Mouse (Mus musculus) forebrain, embryonic 14.5 days (tissue): Measurements from ENCODE around the gene Ndufaf1. TPM values are rescaled to one million over a fixed set of nuclear protein-coding genes. Genes with fewer than 3 reads are reported as not detected.
A peak's percentile ranks its signal among the peaks of the same experiment; 100 is the strongest.
"Not testable (repeated sequence)": the region's sequence is repeated elsewhere in the genome, so short reads cannot be mapped to it uniquely, and the experiment has no call there.

Experiments used
- ATAC-seq: fragments of 200-750 bp; cut with Nextera tagmentation; 2 replicates; pipeline ENCODE4 v1.8.0; 2017; ENCODE audit warnings: mild to moderate bottlenecking, moderate library complexity
- DNase-seq: peaks from one replicate; pipeline ENCODE4 v3.0.0-alpha.2; 2015; ENCODE audit warnings: low spot score
- H3K27ac ChIP-seq: fragments of 300-500 bp; sonication (generic); 2 replicates; pipeline ENCODE4 v1.5.1; 2014; ENCODE audit warnings: low read depth, mild to moderate bottlenecking, control low read depth, low read length, moderate library complexity
- H3K27me3 ChIP-seq: fragments of 300-500 bp; sonication (generic); replicated peaks from 2 replicates; pipeline ENCODE4 v1.6.1; 2014; ENCODE audit warnings: low read length, control low read depth, mixed read lengths; ENCODE audit not compliant: control insufficient read depth, insufficient read depth
- H3K36me3 ChIP-seq: fragments of 300-500 bp; sonication (generic); 2 replicates; pipeline ENCODE4 v1.6.1; 2014; ENCODE audit warnings: low read length, control low read depth; ENCODE audit not compliant: control insufficient read depth, insufficient read depth
- H3K4me1 ChIP-seq: fragments of 300-500 bp; sonication (generic); 2 replicates; pipeline ENCODE4 v1.6.1; 2014; ENCODE audit warnings: antibody characterized with exemption, low read length, control low read depth; ENCODE audit not compliant: control insufficient read depth, insufficient read depth
- H3K4me2 ChIP-seq: fragments of 300-500 bp; sonication (generic); 2 replicates; pipeline ENCODE4 v1.6.1; 2014; ENCODE audit warnings: mild to moderate bottlenecking, control low read depth, low read length
- H3K4me3 ChIP-seq: fragments of 300-500 bp; sonication (generic); 2 replicates; pipeline ENCODE4 v1.5.1; 2014; ENCODE audit warnings: low read depth, low read length, control low read depth
- H3K9ac ChIP-seq: fragments of 300-500 bp; sonication (generic); 2 replicates; pipeline ENCODE4 v1.6.1; 2014; ENCODE audit warnings: mild to moderate bottlenecking, low read length, control low read depth, moderate library complexity
- H3K9me3 ChIP-seq: fragments of 300-500 bp; sonication (generic); replicated peaks from 2 replicates; pipeline ENCODE4 v1.6.1; 2016; ENCODE audit warnings: low read length, control low read depth, mixed read lengths; ENCODE audit not compliant: control insufficient read depth
- WGBS: fragments of 180-500 bp; shearing (Covaris S2); extraction: QIAGEN DNeasy Blood & Tissue Kit; methylation state at CpG from one replicate; pipeline ENCODE4 v1.1.7; 2014; 5-methylcytosine and 5-hydroxymethylcytosine counted together
- polyA plus RNA-seq: library from polyadenylated mRNA; unstranded; fragments of >200 nt; fragmentation: Nextera tagmentation; extraction: Ambion mirVana; gene quantifications from 2 replicates; pipeline ENCODE4 v1.2.1, GENCODE M21; 2014

Ndufaf1 gene
- polyA plus RNA-seq, 1 experiment from 2014 or later: 37.6 TPM

GRCm38 (mm10) chr2:119641214-119641912 lies 21.3 kb downstream of the Ndufaf1 start:
- Histone ChIP-seq H3K36me3 (peaks cover 78% of the 10 kb centered on the region), H3K27ac (no peak overlapping the region), H3K4me1 (no peaks in the 10 kb centered on the region), H3K4me2 (no peak overlapping the region), H3K9ac (no peak overlapping the region), H3K4me3 (no peak overlapping the region), H3K27me3 (no peaks in the 10 kb centered on the region), H3K9me3 (no peaks in the 10 kb centered on the region)
- WGBS: 91% methylated on average over 5 of the region's 5 CpGs
- no peak for DNase-seq
- ATAC-seq: no peak

GRCm38 (mm10) chr2:119636781-119637180 lies 25.8 kb downstream of the Ndufaf1 start:
- ATAC-seq (no peak), DNase-seq (no peak)
- H3K9ac ChIP-seq: no peak overlapping the region
- no peaks in the 10 kb centered on the region for H3K27me3 ChIP-seq
- H3K36me3 ChIP-seq: peaks cover 74% of the 10 kb centered on the region
- WGBS: 85% methylated on average over 1 of the region's 1 CpGs
- no peak overlapping the region for H3K27ac ChIP-seq
- H3K4me2 ChIP-seq: no peak overlapping the region
- H3K9me3 ChIP-seq: no peaks in the 10 kb centered on the region
- H3K4me1 ChIP-seq: no peaks in the 10 kb centered on the region
- no peak overlapping the region for H3K4me3 ChIP-seq

GRCm38 (mm10) chr2:119621302-119621701 lies 41.3 kb downstream of the Ndufaf1 start:
- Histone ChIP-seq H3K36me3 (peaks cover 25% of the 10 kb centered on the region; the same call in 1 of the 2 replicates), H3K27me3 (no peaks in the 10 kb centered on the region), H3K4me3 (no peak overlapping the region), H3K4me2 (peak overlapping the region; percentile 33), H3K27ac (no peak overlapping the region), H3K9ac (0 out of 2 replicates have a peak overlapping the region, but pooled peaks have one; percentile 32), H3K9me3 (no peaks in the 10 kb centered on the region), H3K4me1 (peaks cover 15% of the 10 kb centered on the region)
- no peak for ATAC-seq
- WGBS: 97% methylated on average over 2 of the region's 2 CpGs
- no peak for DNase-seq

- DNase-seq, H3K9me3 ChIP-seq, H3K27ac ChIP-seq, ATAC-seq, H3K27me3 ChIP-seq, H3K36me3 ChIP-seq: not testable (repeated sequence)
- Histone ChIP-seq H3K4me3 (peak overlapping the region; percentile 64), H3K9ac (peak overlapping the region; percentile 59), H3K4me1 (peaks cover 15% of the 10 kb centered on the region), H3K4me2 (peak overlapping the region; percentile 60)
- 6% methylated on average over 6 of the region's 6 CpGs for WGBS
Measured at GRCm38 (mm10) chr2:119619002-119619401, 43.6 kb downstream of the Ndufaf1 start.

- H3K9me3 ChIP-seq: no peaks in the 10 kb centered on the region
- peak within 1 kb of the TSS; percentile 76 for H3K4me2 ChIP-seq
- peaks cover 15% of the 10 kb centered on the region for H3K4me1 ChIP-seq
- 0 out of 2 replicates have a peak, but pooled peaks cover under 1% of the 10 kb centered on the region for H3K36me3 ChIP-seq
- ATAC-seq (peak; percentile 100), DNase-seq (peak; percentile 100)
- peak within 1 kb of the TSS; percentile 64 for H3K9ac ChIP-seq
- H3K27ac ChIP-seq: no peak within 1 kb of the TSS
- H3K27me3 ChIP-seq: no peaks in the 10 kb centered on the region
- H3K4me3 ChIP-seq: peak within 1 kb of the TSS; percentile 64
- under 1% methylated on average over 55 of the region's 55 CpGs for WGBS
Measured at GRCm38 (mm10) chr2:119618199-119618982, 44.2 kb downstream of the Ndufaf1 start, which contains the start of the genes Nusap1 and Oip5. Gene Nusap1 (plus strand): TSS chr2:119618298. Gene Oip5 (minus strand): TSS chr2:119618469.

- Histone ChIP-seq H3K4me2 (peak overlapping the region; percentile 76), H3K27me3 (no peaks in the 10 kb centered on the region), H3K27ac (no peak overlapping the region), H3K9me3 (no peaks in the 10 kb centered on the region), H3K9ac (peak overlapping the region; percentile 64), H3K4me3 (peak overlapping the region; percentile 64), H3K4me1 (peaks cover 15% of the 10 kb centered on the region), H3K36me3 (no peaks in the 10 kb centered on the region)
- WGBS: under 1% methylated on average over 13 of the region's 13 CpGs
- no peak for ATAC-seq
- no peak for DNase-seq
Measured at GRCm38 (mm10) chr2:119617841-119618198, 44.8 kb downstream of the Ndufaf1 start.

- Histone ChIP-seq H3K9ac (no peak overlapping the region), H3K4me2 (no peak overlapping the region), H3K9me3 (no peaks in the 10 kb centered on the region), H3K4me3 (no peak overlapping the region), H3K27me3 (no peaks in the 10 kb centered on the region), H3K36me3 (peaks cover 61% of the 10 kb centered on the region), H3K4me1 (no peaks in the 10 kb centered on the region), H3K27ac (no peak overlapping the region)
- WGBS: 92% methylated on average over 4 of the region's 4 CpGs
- no peak for ATAC-seq
- DNase-seq: no peak
Measured at GRCm38 (mm10) chr2:119607023-119607422, 55.6 kb downstream of the Ndufaf1 start.
